Mouse (Mus musculus): ENCODE measurements around the gene 1700020A23Rik. TPM values are rescaled to one million over a fixed set of nuclear protein-coding genes. Genes with fewer than 3 reads are reported as not detected.

The 1700020A23Rik gene
- polyA plus RNA-seq, 1 experiment from 2014 or later: 0.45 TPM

- Histone ChIP-seq H3K4me3 (no peak overlapping the region), H3K4me2 (replicated peaks) (no peak overlapping the region), H3K9ac (replicated peaks) (no peak overlapping the region), H3K4me1 (no peaks in the 10 kb centered on the region), H3K27ac (replicated peaks) (no peak overlapping the region), H3K9me3 (no peaks in the 10 kb centered on the region), H3K36me3 (no peaks in the 10 kb centered on the region), H3K27me3 (no peaks in the 10 kb centered on the region)
- 85% methylated on average over 11 of the region's 11 CpGs for WGBS
- ATAC-seq (replicated peaks): no peak
Measured at GRCm38 (mm10) chr2:130390993-130391625, 13.9 kb upstream of the 1700020A23Rik start.

GRCm38 (mm10) chr2:130392836-130393235 lies 12.2 kb upstream of the 1700020A23Rik start:
- no peak for ATAC-seq (replicated peaks)
- Histone ChIP-seq H3K36me3 (no peaks in the 10 kb centered on the region), H3K4me2 (replicated peaks) (no peak overlapping the region), H3K4me1 (peaks cover 13% of the 10 kb centered on the region), H3K27ac (replicated peaks) (no peak overlapping the region), H3K4me3 (no peak overlapping the region), H3K27me3 (no peaks in the 10 kb centered on the region), H3K9ac (replicated peaks) (no peak overlapping the region), H3K9me3 (no peaks in the 10 kb centered on the region)
- 92% methylated on average over 3 of the region's 3 CpGs for whole genome bisulfite sequencing

- H3K9me3 ChIP-seq: no peaks in the 10 kb centered on the region
- H3K27ac ChIP-seq (replicated peaks): no peak overlapping the region
- no peaks in the 10 kb centered on the region; the same call in 1 of the 2 replicates for H3K27me3 ChIP-seq
- 91% methylated on average over 11 of the region's 11 CpGs for whole genome bisulfite sequencing
- H3K4me1 ChIP-seq: peaks cover 15% of the 10 kb centered on the region
- H3K4me3 ChIP-seq: no peak overlapping the region
- H3K9ac ChIP-seq (replicated peaks): no peak overlapping the region
- no peak overlapping the region for H3K4me2 ChIP-seq (replicated peaks)
- H3K36me3 ChIP-seq: no peaks in the 10 kb centered on the region
- ATAC-seq (replicated peaks): no peak
Measured at GRCm38 (mm10) chr2:130395696-130396095, 9.4 kb upstream of the 1700020A23Rik start.

GRCm38 (mm10) chr2:130397186-130397985 lies 7.7 kb upstream of the 1700020A23Rik start, which contains the start of gene Cpxm1:
Gene Cpxm1, minus strand, starts transcription at chr2:130397574.
- peak within 1 kb of the TSS; percentile 49 for H3K4me3 ChIP-seq
- peak within 1 kb of the TSS; percentile 65 for H3K9ac ChIP-seq (replicated peaks)
- 2% methylated on average over 47 of the region's 53 CpGs for WGBS
- no peaks in the 10 kb centered on the region; the same call in 1 of the 2 replicates for H3K27me3 ChIP-seq
- peak; percentile 84 for ATAC-seq (replicated peaks)
- H3K4me2 ChIP-seq (replicated peaks): peak within 1 kb of the TSS; percentile 97
- H3K9me3 ChIP-seq: no peaks in the 10 kb centered on the region
- H3K27ac ChIP-seq (replicated peaks): no peak within 1 kb of the TSS
- H3K36me3 ChIP-seq: no peaks in the 10 kb centered on the region
- H3K4me1 ChIP-seq: peaks cover 15% of the 10 kb centered on the region

GRCm38 (mm10) chr2:130398091-130398490 lies 7.0 kb upstream of the 1700020A23Rik start:
- H3K36me3 ChIP-seq: no peaks in the 10 kb centered on the region
- peak overlapping the region; percentile 49 for H3K4me3 ChIP-seq
- 15% methylated on average over 14 of the region's 14 CpGs for WGBS
- H3K27me3 ChIP-seq: no peaks in the 10 kb centered on the region; the same call in 1 of the 2 replicates
- peaks cover 15% of the 10 kb centered on the region for H3K4me1 ChIP-seq
- no peak for ATAC-seq (replicated peaks)
- H3K9ac ChIP-seq (replicated peaks): peak overlapping the region; percentile 65; the same call in 1 of the 2 replicates
- H3K27ac ChIP-seq (replicated peaks): no peak overlapping the region
- peak overlapping the region; percentile 97 for H3K4me2 ChIP-seq (replicated peaks)
- no peaks in the 10 kb centered on the region for H3K9me3 ChIP-seq

- Histone ChIP-seq H3K9ac (replicated peaks) (no peak overlapping the region), H3K4me1 (peaks cover 15% of the 10 kb centered on the region), H3K27ac (replicated peaks) (no peak overlapping the region), H3K36me3 (no peaks in the 10 kb centered on the region), H3K4me2 (replicated peaks) (no peak overlapping the region), H3K4me3 (no peak overlapping the region), H3K27me3 (no peaks in the 10 kb centered on the region; the same call in 1 of the 2 replicates), H3K9me3 (no peaks in the 10 kb centered on the region)
- 97% methylated on average over 1 of the region's 1 CpGs for WGBS
- no peak for ATAC-seq (replicated peaks)
Measured at GRCm38 (mm10) chr2:130400046-130400445, 5.0 kb upstream of the 1700020A23Rik start.

GRCm38 (mm10) chr2:130401891-130402290 lies 3.2 kb upstream of the 1700020A23Rik start:
- Histone ChIP-seq H3K4me3 (no peak overlapping the region), H3K9me3 (no peaks in the 10 kb centered on the region), H3K27me3 (no peaks in the 10 kb centered on the region; the same call in 1 of the 2 replicates), H3K4me2 (replicated peaks) (no peak overlapping the region), H3K9ac (replicated peaks) (no peak overlapping the region), H3K4me1 (peaks cover 11% of the 10 kb centered on the region), H3K27ac (replicated peaks) (no peak overlapping the region), H3K36me3 (no peaks in the 10 kb centered on the region)
- no peak for ATAC-seq (replicated peaks)
- WGBS: 84% methylated on average over 4 of the region's 4 CpGs

GRCm38 (mm10) chr2:130406178-130406577 lies 1.1 kb downstream of the 1700020A23Rik start, which contains the start of gene Tmem239:
Gene Tmem239, plus strand, starts transcription at chr2:130406478.
- H3K4me3 ChIP-seq: no peak within 1 kb of the TSS
- H3K9me3 ChIP-seq: no peaks in the 10 kb centered on the region
- H3K4me2 ChIP-seq (replicated peaks): no peak within 1 kb of the TSS
- no peak within 1 kb of the TSS for H3K9ac ChIP-seq (replicated peaks)
- no peaks in the 10 kb centered on the region; the same call in 1 of the 2 replicates for H3K4me1 ChIP-seq
- WGBS: 82% methylated on average over 2 of the region's 2 CpGs
- H3K27me3 ChIP-seq: no peaks in the 10 kb centered on the region
- H3K36me3 ChIP-seq: no peaks in the 10 kb centered on the region
- no peak for ATAC-seq (replicated peaks)
- H3K27ac ChIP-seq (replicated peaks): no peak within 1 kb of the TSS

GRCm38 (mm10) chr2:130408194-130408593 lies 3.1 kb downstream of the 1700020A23Rik start:
- Histone ChIP-seq H3K9me3 (no peaks in the 10 kb centered on the region), H3K4me3 (no peak overlapping the region), H3K36me3 (no peaks in the 10 kb centered on the region), H3K27ac (replicated peaks) (no peak overlapping the region), H3K4me1 (peaks cover 4% of the 10 kb centered on the region; the same call in 1 of the 2 replicates), H3K9ac (replicated peaks) (no peak overlapping the region), H3K27me3 (no peaks in the 10 kb centered on the region), H3K4me2 (replicated peaks) (no peak overlapping the region)
- 0 out of 2 replicates have a peak, but pooled peaks have one; percentile 49 for ATAC-seq (replicated peaks)
- WGBS: 13% methylated on average over 6 of the region's 6 CpGs

GRCm38 (mm10) chr2:130411558-130412495 lies 6.8 kb downstream of the 1700020A23Rik start:
- H3K4me2 ChIP-seq (replicated peaks): no peak overlapping the region
- WGBS: 35% methylated on average over 16 of the region's 16 CpGs
- H3K9ac ChIP-seq (replicated peaks): no peak overlapping the region
- H3K4me3 ChIP-seq: no peak overlapping the region
- H3K36me3 ChIP-seq: no peaks in the 10 kb centered on the region
- ATAC-seq (replicated peaks): peak; percentile 75
- peaks cover 4% of the 10 kb centered on the region; the same call in 1 of the 2 replicates for H3K4me1 ChIP-seq
- no peak overlapping the region for H3K27ac ChIP-seq (replicated peaks)
- no peaks in the 10 kb centered on the region for H3K9me3 ChIP-seq
- no peaks in the 10 kb centered on the region for H3K27me3 ChIP-seq

- Histone ChIP-seq H3K36me3 (no peaks in the 10 kb centered on the region), H3K27ac (replicated peaks) (no peak overlapping the region), H3K4me3 (no peak overlapping the region), H3K9me3 (no peaks in the 10 kb centered on the region), H3K4me1 (peaks cover 4% of the 10 kb centered on the region; the same call in 1 of the 2 replicates), H3K9ac (replicated peaks) (no peak overlapping the region), H3K4me2 (replicated peaks) (no peak overlapping the region), H3K27me3 (no peaks in the 10 kb centered on the region)
- WGBS: 78% methylated on average over 3 of the region's 3 CpGs
- no peak for ATAC-seq (replicated peaks)
Measured at GRCm38 (mm10) chr2:130412775-130413174, 7.7 kb downstream of the 1700020A23Rik start.
